Mouse (Mus musculus): ENCODE measurements at regions not wholly inside any gene's neighbourhood (a gene's known extent, or its start where the extent isn't known, plus 50 kb on each side); places are given as distances from the start of the nearest gene placed in this dataset.

DNA sequence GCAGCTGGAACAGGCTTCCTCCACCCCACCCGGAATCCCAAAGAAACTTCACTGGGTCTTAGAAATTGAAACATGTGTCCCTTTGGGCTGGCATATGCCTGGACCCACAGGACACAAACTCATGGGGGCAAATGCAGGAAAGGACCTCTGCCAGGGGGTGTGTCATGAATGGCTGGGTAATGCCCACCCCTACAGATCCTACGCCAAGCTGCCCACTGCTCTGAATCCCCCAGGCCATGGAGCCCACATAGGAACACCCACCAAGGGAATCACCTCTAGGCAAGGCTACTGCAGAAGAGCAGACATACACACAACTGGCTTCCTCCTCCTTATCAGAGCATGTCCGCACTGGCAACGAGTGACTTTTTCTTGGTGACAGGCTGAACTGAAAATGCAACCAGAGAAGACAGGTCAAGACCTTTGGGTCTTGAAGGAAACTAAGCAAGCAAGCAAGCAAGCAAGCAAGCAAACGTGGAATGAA lies 54.4 kb upstream of the Ezh2 start:
- no peak for TF ChIP-seq CTCF (conservative IDR thresholded peaks at IDR 0.05; ENCODE audit: low read length)
- no peak for TF ChIP-seq POU5F1 (IDR thresholded peaks at IDR 0.05; ENCODE audit: borderline replicate concordance, low read length)
